Mouse (Mus musculus) heart, postnatal 0 days (tissue): ENCODE measurements around the gene 1700018B08Rik.

Source experiments
- CTCF ChIP-seq: IDR thresholded peaks from 2 replicates; pipeline ENCODE4 v1.5.1; 2016; ENCODE audit warnings: antibody characterized with exemption, control low read depth, low read depth
- EP300 ChIP-seq: IDR thresholded peaks from 2 replicates; pipeline ENCODE4 v1.6.1; 2016; ENCODE audit warnings: antibody characterized with exemption, low read depth

DNA sequence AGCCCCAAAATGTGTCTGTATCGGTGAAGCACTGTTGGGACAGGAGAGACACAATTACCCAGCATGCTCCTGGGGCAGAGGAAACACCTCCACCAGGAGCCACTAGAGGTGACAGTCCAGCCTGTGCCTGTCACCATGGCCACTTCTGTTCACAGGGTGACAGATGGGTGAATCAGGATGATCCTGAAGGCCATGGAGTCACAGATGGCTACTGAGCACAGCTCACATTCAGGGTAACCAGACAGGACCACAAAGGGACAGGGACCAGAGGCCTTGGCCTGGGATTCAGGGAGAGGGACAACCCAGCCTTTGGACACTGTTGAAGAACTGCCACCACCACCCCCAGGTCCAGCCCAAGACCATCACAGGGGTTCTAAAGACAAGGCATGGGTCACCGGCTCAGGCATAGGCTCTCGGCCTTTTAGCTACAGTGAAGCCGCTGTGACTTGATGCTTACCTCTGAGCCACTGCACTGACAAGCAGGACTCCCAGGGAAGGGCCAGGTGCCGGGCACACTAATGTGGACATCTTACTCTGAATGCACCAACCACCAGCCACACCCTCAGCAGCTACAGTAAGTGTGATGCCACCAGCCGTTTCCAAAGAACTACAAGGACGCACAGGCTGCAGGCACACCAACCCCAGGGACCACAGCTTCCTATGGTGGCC, 16.4 kb upstream of the 1700018B08Rik start:
- TF ChIP-seq CTCF (no peak), EP300 (no peak)
